Mouse (Mus musculus): ENCODE data around the gene Gm17662. TPM values are rescaled to one million over a fixed set of nuclear protein-coding genes. Genes with fewer than 3 reads are reported as not detected.

Gene Gm17662
- polyA plus RNA-seq, 1 experiment from 2014 or later = not detected

GRCm38 (mm10) chr4:104893588-104893987 lies 36.5 kb downstream of the Gm17662 start:
- Histone ChIP-seq H3K9ac (no peak overlapping the region), H3K4me2 (replicated peaks) (no peak overlapping the region), H3K36me3 (no peaks in the 10 kb centered on the region), H3K4me1 (replicated peaks) (no peaks in the 10 kb centered on the region), H3K9me3 (no peaks in the 10 kb centered on the region), H3K27ac (no peak overlapping the region), H3K4me3 (replicated peaks) (no peak overlapping the region), H3K27me3 (replicated peaks) (no peaks in the 10 kb centered on the region)
- ATAC-seq = no peak
- WGBS = 78% methylated on average over 5 of the region's 5 CpGs

GRCm38 (mm10) chr4:104894004-104894734 lies 37.0 kb downstream of the Gm17662 start:
- Histone ChIP-seq H3K4me3 (replicated peaks) (no peak overlapping the region), H3K4me2 (replicated peaks) (no peak overlapping the region), H3K9me3 (no peaks in the 10 kb centered on the region), H3K36me3 (no peaks in the 10 kb centered on the region), H3K27ac (no peak overlapping the region), H3K9ac (no peak overlapping the region), H3K27me3 (replicated peaks) (no peaks in the 10 kb centered on the region), H3K4me1 (replicated peaks) (no peaks in the 10 kb centered on the region)
- 51% methylated on average over 13 of the region's 13 CpGs for WGBS
- ATAC-seq = no peak

GRCm38 (mm10) chr4:104902836-104903235 lies 45.7 kb downstream of the Gm17662 start:
- 84% methylated on average over 2 of the region's 2 CpGs for WGBS
- Histone ChIP-seq H3K4me1 (replicated peaks) (no peaks in the 10 kb centered on the region), H3K4me2 (replicated peaks) (no peak overlapping the region), H3K36me3 (no peaks in the 10 kb centered on the region), H3K27ac (no peak overlapping the region), H3K27me3 (replicated peaks) (no peaks in the 10 kb centered on the region), H3K9ac (no peak overlapping the region), H3K4me3 (replicated peaks) (no peak overlapping the region), H3K9me3 (no peaks in the 10 kb centered on the region)
- no peak for ATAC-seq

GRCm38 (mm10) chr4:104905049-104905448 lies 47.9 kb downstream of the Gm17662 start:
- Histone ChIP-seq H3K9me3 (no peaks in the 10 kb centered on the region), H3K4me2 (replicated peaks) (no peak overlapping the region), H3K4me1 (replicated peaks) (no peaks in the 10 kb centered on the region), H3K27ac (no peak overlapping the region), H3K4me3 (replicated peaks) (no peak overlapping the region), H3K9ac (no peak overlapping the region), H3K27me3 (replicated peaks) (no peaks in the 10 kb centered on the region), H3K36me3 (no peaks in the 10 kb centered on the region)
- ATAC-seq = no peak
- 90% methylated on average over 6 of the region's 6 CpGs for WGBS

Other genes starting within 250 kb of the Gm17662 start
- 0.52 and 0.81 TPM in 2 replicates for gene C8b, start 91.0 kb upstream of the Gm17662 start, polyA plus RNA-seq (2015; fragmentation: Nextera tagmentation; extraction: Ambion mirVana)
- 0.08 and 0.23 TPM in 2 replicates for gene C8a, start 19.1 kb downstream of the Gm17662 start, polyA plus RNA-seq (2015; fragmentation: Nextera tagmentation; extraction: Ambion mirVana)
- 0.11 and 0.15 TPM in 2 replicates for gene Fyb2, start 56.1 kb downstream of the Gm17662 start, polyA plus RNA-seq (2015; fragmentation: Nextera tagmentation; extraction: Ambion mirVana)